Mouse (Mus musculus) heart, adult 2 months (tissue): ENCODE results near the gene Tbc1d1. TPM values are rescaled to one million over a fixed set of nuclear protein-coding genes. Genes with fewer than 3 reads are reported as not detected.

Experiments used
- DNase-seq, 2 experiments: peaks; one replicate each; pipeline ENCODE4 v3.0.0; 2021
- H3K27ac ChIP-seq: fragments of 200-600 bp; 2 replicates; pipeline ENCODE4 v1.8.1; 2022
- H3K27me3 ChIP-seq: fragments of 200-500 bp; 2 replicates; pipeline ENCODE4 v1.6.1; 2012; ENCODE audit warnings: mild to moderate bottlenecking, low read length, inconsistent platforms, mixed read lengths; ENCODE audit not compliant: control insufficient read depth, insufficient read depth
- H3K36me3 ChIP-seq: fragments of 200-500 bp; 2 replicates; pipeline ENCODE4 v1.6.1; 2012; ENCODE audit warnings: low read length, inconsistent platforms; ENCODE audit not compliant: control insufficient read depth, insufficient read depth
- H3K4me1 ChIP-seq: fragments of 200-500 bp; 2 replicates; pipeline ENCODE4 v1.6.1; 2011; ENCODE audit warnings: low read length; ENCODE audit not compliant: control insufficient read depth, insufficient read depth
- H3K4me3 ChIP-seq: fragments of 200-600 bp; 2 replicates; pipeline ENCODE4 v1.8.1; 2022
- H3K79me2 ChIP-seq: fragments of 200-500 bp; replicated peaks from 2 replicates; pipeline ENCODE4 v1.6.1; 2012; ENCODE audit warnings: mild to moderate bottlenecking, inconsistent platforms, low read length, moderate library complexity, mixed read lengths; ENCODE audit not compliant: control insufficient read depth, insufficient read depth
- H3K9ac ChIP-seq: fragments of 200-500 bp; 2 replicates; pipeline ENCODE4 v1.6.1; 2012; ENCODE audit warnings: low read depth, mild to moderate bottlenecking, control low read depth, inconsistent platforms, low read length, mixed read lengths
- CTCF ChIP-seq: fragments of 200-600 bp; IDR thresholded peaks from 2 replicates; pipeline ENCODE4 v1.8.1; 2022; ENCODE audit warnings: antibody characterized with exemption, mild to moderate bottlenecking, moderate library complexity
- EP300 ChIP-seq: fragments of 200-500 bp; IDR thresholded peaks from 2 replicates; pipeline ENCODE4 v1.6.1; 2011; ENCODE audit warnings: low read depth, low read length, control low read depth; ENCODE audit not compliant: insufficient read depth
- POLR2A ChIP-seq: fragments of 200-500 bp; IDR thresholded peaks from 2 replicates; pipeline ENCODE4 v1.6.1; 2011; ENCODE audit warnings: mild to moderate bottlenecking, low read depth, low read length, control low read depth; ENCODE audit not compliant: insufficient read depth
- WGBS: fragments of 180-500 bp; shearing (Covaris S2); methylation state at CpG from one replicate; pipeline ENCODE4 v1.1.7; 2018; 5-methylcytosine and 5-hydroxymethylcytosine counted together
- intact Hi-C: fragments of 180-260 bp; cut with DNase I; formaldehyde crosslinking; loops from one replicate; pipeline ENCODE4 v1.15.1; 2025
- polyA plus RNA-seq: library from polyadenylated mRNA; depleted of rRNA; stranded (reverse); fragments of >200 nt; gene quantifications from 2 replicates; pipeline ENCODE4 v1.2.3, GENCODE M21; 2012
- total RNA-seq, 2 experiments: library from RNA; stranded (reverse); gene quantifications; 2 replicates each; pipeline ENCODE4 v1.2.3; 2021

The Tbc1d1 gene
- total and polyA plus RNA-seq, 3 experiments: 13.2 to 22.1 (median 13.6) TPM

- TF ChIP-seq CTCF: peak; percentile 97; the same call in 1 of the 2 replicates
- no peak for TF ChIP-seq POLR2A
- TF ChIP-seq EP300: 0 out of 2 replicates have a peak, but pooled peaks have one; percentile 40
- H3K4me3 ChIP-seq: no peak overlapping the region
- DNase-seq: peak in 1 of 2 experiments; percentile 26
- WGBS: 24% methylated on average over 2 of the region's 2 CpGs
- H3K9ac ChIP-seq: no peak overlapping the region
- no peaks in the 10 kb centered on the region for H3K27me3 ChIP-seq
- H3K36me3 ChIP-seq: no peaks in the 10 kb centered on the region
- H3K27ac ChIP-seq: no peak overlapping the region
- intact Hi-C loops: loop anchor here (2.0 kb wide), 1 partner anchor 72 kb away; no protein-coding TSS in a partner anchor
- H3K4me1 ChIP-seq: peaks cover 2% of the 10 kb centered on the region
- H3K79me2 ChIP-seq: no peaks in the 10 kb centered on the region
These were observed 46.2 kb downstream of the Tbc1d1 start for GRCm38 (mm10) chr5:64202306-64202705.

GRCm38 (mm10) chr5:64205610-64206009 is 49.5 kb downstream of the Tbc1d1 start:
- TF ChIP-seq POLR2A (no peak), CTCF (no peak), EP300 (no peak)
- no peaks in the 10 kb centered on the region for H3K36me3 ChIP-seq
- H3K9ac ChIP-seq: no peak overlapping the region
- peaks cover 2% of the 10 kb centered on the region for H3K4me1 ChIP-seq
- WGBS: 66% methylated on average over 3 of the region's 3 CpGs
- intact Hi-C loops: no loop called here
- peak in 1 of 2 experiments; percentile 24 for DNase-seq
- no peaks in the 10 kb centered on the region for H3K27me3 ChIP-seq
- no peaks in the 10 kb centered on the region for H3K79me2 ChIP-seq
- H3K27ac ChIP-seq: no peak overlapping the region
- no peak overlapping the region for H3K4me3 ChIP-seq

- H3K9ac ChIP-seq: no peak overlapping the region
- peaks cover 4% of the 10 kb centered on the region for H3K4me1 ChIP-seq
- 59% methylated on average over 3 of the region's 3 CpGs for WGBS
- H3K27me3 ChIP-seq: no peaks in the 10 kb centered on the region
- no peak for TF ChIP-seq POLR2A
- no peak for TF ChIP-seq CTCF
- no peak for TF ChIP-seq EP300
- H3K36me3 ChIP-seq: no peaks in the 10 kb centered on the region; the same call in 1 of the 2 replicates
- H3K79me2 ChIP-seq: no peaks in the 10 kb centered on the region
- DNase-seq: no peak
- H3K4me3 ChIP-seq: no peak overlapping the region
- intact Hi-C loops: no loop called here
- no peak overlapping the region for H3K27ac ChIP-seq
These were observed 50.3 kb downstream of the Tbc1d1 start for GRCm38 (mm10) chr5:64206431-64206830.

GRCm38 (mm10) chr5:64206875-64207274 is 50.8 kb downstream of the Tbc1d1 start:
- TF ChIP-seq POLR2A (no peak), CTCF (no peak), EP300 (no peak)
- Histone ChIP-seq H3K9ac (no peak overlapping the region), H3K27me3 (no peaks in the 10 kb centered on the region), H3K79me2 (no peaks in the 10 kb centered on the region), H3K4me1 (peaks cover 6% of the 10 kb centered on the region), H3K36me3 (no peaks in the 10 kb centered on the region; the same call in 1 of the 2 replicates), H3K27ac (no peak overlapping the region), H3K4me3 (no peak overlapping the region)
- DNase-seq: no peak
- WGBS: 75% methylated on average over 8 of the region's 8 CpGs
- intact Hi-C loops: no loop called here

GRCm38 (mm10) chr5:64207800-64208199 is 51.7 kb downstream of the Tbc1d1 start:
- Histone ChIP-seq H3K9ac (no peak overlapping the region), H3K27ac (no peak overlapping the region), H3K79me2 (no peaks in the 10 kb centered on the region), H3K4me1 (peaks cover 9% of the 10 kb centered on the region), H3K36me3 (no peaks in the 10 kb centered on the region; the same call in 1 of the 2 replicates), H3K27me3 (no peaks in the 10 kb centered on the region), H3K4me3 (no peak overlapping the region)
- no peak for DNase-seq
- WGBS: 96% methylated on average over 6 of the region's 6 CpGs
- TF ChIP-seq POLR2A: no peak
- TF ChIP-seq EP300: no peak
- no peak for TF ChIP-seq CTCF
- intact Hi-C loops: no loop called here

- no peaks in the 10 kb centered on the region for H3K27me3 ChIP-seq
- H3K27ac ChIP-seq: peak overlapping the region; percentile 64
- H3K4me3 ChIP-seq: no peak overlapping the region
- TF ChIP-seq EP300 (no peak), CTCF (no peak), POLR2A (no peak)
- H3K79me2 ChIP-seq: no peaks in the 10 kb centered on the region
- intact Hi-C loops: no loop called here
- peaks cover 7% of the 10 kb centered on the region for H3K4me1 ChIP-seq
- H3K9ac ChIP-seq: no peak overlapping the region
- WGBS: 82% methylated on average over 4 of the region's 4 CpGs
- no peaks in the 10 kb centered on the region; the same call in 1 of the 2 replicates for H3K36me3 ChIP-seq
- DNase-seq: no peak
These were observed 54.7 kb downstream of the Tbc1d1 start for GRCm38 (mm10) chr5:64210817-64211216.
